Mouse (Mus musculus) hematopoietic stem cell, adult 5-6 weeks (primary cell): ENCODE measurements around the gene Marveld2. TPM values are rescaled to one million over a fixed set of nuclear protein-coding genes. Genes with fewer than 3 reads are reported as not detected.

ENCODE experiments used
- ATAC-seq, 2 experiments: fragments of 125-278 bp in 1 of 2; replicated peaks in 1 of 2; 2 replicates each; pipeline ENCODE4 v1.8.0; 2016 to 2017; ENCODE audit warnings: inconsistent platforms in 2 of 2, mild to moderate bottlenecking in 2 of 2, moderate number of reproducible peaks in 2 of 2, low read depth in 1 of 2, moderate TSS enrichment in 1 of 2; ENCODE audit not compliant: low FRiP score in 2 of 2, poor library complexity in 2 of 2, severe bottlenecking in 2 of 2, insufficient read depth in 1 of 2, low TSS enrichment in 1 of 2
- total RNA-seq: library from RNA; stranded (forward); fragments of 172-1452, 232-1000 nt; gene quantifications from 2 replicates; pipeline ENCODE4 v1.2.3, GENCODE M21; 2017

Gene Marveld2
- total RNA-seq, 1 experiment from 2014 or later = 5.7 TPM

GRCm38 (mm10) chr13:100553042-100553437, 63.7 kb downstream of the Marveld2 start:
- 0 out of 4 replicates have a peak, but pooled peaks of 1 of the 2 experiments have one; percentile 24 for ATAC-seq

DNA sequence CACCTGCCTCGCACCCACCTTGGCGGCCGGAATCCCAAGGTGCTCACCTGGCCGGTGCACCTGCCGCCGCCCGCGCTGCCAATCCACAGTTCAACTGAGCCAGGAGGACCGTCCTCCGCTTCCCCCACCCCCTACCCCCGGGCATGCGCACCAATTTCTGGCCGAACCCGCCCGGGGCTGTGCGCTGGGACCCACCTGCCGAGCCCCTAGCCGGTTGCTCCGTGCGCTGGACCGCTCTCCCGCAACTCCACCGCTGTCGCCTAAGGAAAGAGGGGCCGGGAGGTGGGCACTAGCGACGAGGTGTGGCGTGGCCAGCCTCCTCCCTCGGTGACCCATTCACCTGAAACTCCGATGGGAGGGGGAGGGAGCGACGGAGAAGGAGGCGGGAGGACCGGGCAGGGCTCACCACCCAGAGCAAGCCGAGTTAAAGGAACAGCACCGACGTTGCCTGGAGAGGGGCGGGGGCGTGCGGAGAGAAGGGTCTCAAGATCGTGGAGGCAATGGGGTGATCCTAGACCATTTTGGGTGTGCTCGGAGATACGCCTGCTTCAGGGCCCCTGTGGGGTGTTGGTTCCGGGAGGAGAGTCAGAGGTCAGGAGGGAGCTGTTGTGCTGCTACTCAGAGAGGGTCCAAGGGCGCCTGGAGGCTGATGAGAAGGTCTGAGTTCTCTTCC, 64.3 kb downstream of the Marveld2 start, which contains the start of gene Ocln:
Ocln (minus strand) TSS at position 350 of the 673 bp plus-strand sequence.
- peak in 1 of 2 experiments; percentile 23; a peak in 1 of 4 replicates for ATAC-seq

DNA sequence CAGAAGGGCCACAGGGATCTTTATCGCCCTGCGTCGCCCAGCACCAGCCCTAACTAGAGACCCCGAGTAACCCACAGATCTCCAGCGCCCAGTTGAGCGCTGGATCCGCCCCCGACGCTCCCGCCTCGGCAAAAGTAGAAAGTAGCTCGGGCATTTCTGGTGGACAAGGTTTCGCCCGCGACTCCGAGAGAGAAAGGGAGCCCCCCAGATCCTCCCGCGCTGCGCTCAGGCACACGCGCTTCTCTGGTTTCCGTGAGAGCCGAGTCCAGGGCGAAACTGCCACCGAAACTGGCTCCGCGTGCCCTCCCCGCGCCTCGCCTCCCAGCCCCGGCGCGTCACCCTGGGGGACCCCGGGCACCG, 64.8 kb downstream of the Marveld2 start:
- peak; percentile 24 to 29; a peak in 2 of 4 replicates for ATAC-seq

- peak in 1 of 2 experiments; percentile 19; a peak in 1 of 4 replicates for ATAC-seq
Measured at GRCm38 (mm10) chr13:100551371-100552008, 65.3 kb downstream of the Marveld2 start.

- no peak for ATAC-seq
Measured at GRCm38 (mm10) chr13:100547269-100547668, 69.5 kb downstream of the Marveld2 start.

Other genes with a start within 250 kb of the Marveld2 start
- not detected in 2 replicates for gene Naip1, start 164.1 kb downstream of the Marveld2 start, total RNA-seq
- 53.4 and 84.6 TPM in 2 replicates for gene Gtf2h2, start 124.4 kb downstream of the Marveld2 start, total RNA-seq
- 0.50 and 1.2 TPM in 2 replicates for gene Ocln, start 64.3 kb downstream of the Marveld2 start, total RNA-seq
- 233 and 241 TPM in 2 replicates for gene Ak6, start 34.0 kb upstream of the Marveld2 start, total RNA-seq
- gene Rad17, start 34.1 kb upstream of the Marveld2 start, total RNA-seq = 37.1 and 39.2 TPM in 2 replicates
- gene Taf9, start 34.6 kb upstream of the Marveld2 start, total RNA-seq = 13.8 and 18.1 TPM in 2 replicates
- 23.6 and 26.9 TPM in 2 replicates for gene Ccdc125, start 52.7 kb upstream of the Marveld2 start, total RNA-seq
- 33.2 and 43.1 TPM in 2 replicates for gene Cdk7, start 114.0 kb upstream of the Marveld2 start, total RNA-seq
- 49.6 and 56.6 TPM in 2 replicates for gene Mrps36, start 127.7 kb upstream of the Marveld2 start, total RNA-seq
- 39.1 and 45.4 TPM in 2 replicates for gene Cenph, start 158.9 kb upstream of the Marveld2 start, total RNA-seq
- 91.3 and 108 TPM in 2 replicates for gene Ccnb1, start 169.6 kb upstream of the Marveld2 start, total RNA-seq
- gene Slc30a5, start 216.5 kb upstream of the Marveld2 start, total RNA-seq = 83.7 and 107 TPM in 2 replicates